Mouse (Mus musculus): ENCODE measurements at regions not wholly inside any gene's neighbourhood (a gene's known extent, or its start where the extent isn't known, plus 50 kb on each side); places are given as distances from the start of the nearest gene placed in this dataset.

DNA sequence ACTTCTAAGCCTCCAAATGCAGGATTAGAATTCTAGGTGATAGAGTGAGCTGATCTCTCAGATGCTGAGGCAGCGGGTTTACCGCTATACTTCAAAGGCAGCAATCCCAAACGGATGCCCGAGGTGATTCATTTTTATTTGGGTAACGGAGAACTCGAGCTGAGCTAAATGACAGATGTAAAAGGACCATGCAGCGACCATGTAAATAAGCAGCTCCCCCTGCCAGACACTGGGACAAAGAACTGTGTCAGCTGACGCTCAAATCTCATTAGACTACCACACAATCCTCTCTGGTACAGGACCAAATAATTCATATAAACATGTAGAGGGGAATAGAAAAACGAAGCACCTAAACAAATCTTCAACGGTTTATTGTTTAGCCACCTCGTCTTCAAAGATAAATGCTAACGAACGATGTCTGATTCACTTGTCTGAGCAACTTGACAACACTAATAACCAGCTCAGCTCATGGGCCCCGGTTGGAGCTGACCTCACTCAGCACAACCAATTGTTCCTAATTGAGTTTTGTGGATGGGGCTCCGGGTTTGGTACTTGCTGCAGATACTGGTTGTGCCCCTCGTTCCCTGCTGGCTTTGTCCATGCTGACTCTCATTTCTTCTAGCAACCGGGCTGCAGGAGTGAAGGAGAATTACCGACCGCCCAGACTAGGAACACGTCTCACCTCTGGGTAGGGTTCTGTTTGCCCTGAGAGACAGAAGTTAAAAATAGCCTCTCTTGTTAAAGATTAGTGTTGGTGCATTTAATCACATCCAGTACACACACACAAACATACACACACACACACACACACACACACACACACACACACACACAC is 92.6 kb upstream of the Btg1 start:
- TF ChIP-seq MAFK (IDR thresholded peaks at IDR 0.05; ENCODE audit: insufficient read depth, low read depth, low read length) (no peak), CHD2 (IDR thresholded peaks at IDR 0.05; ENCODE audit: low read depth, low read length) (no peak), ZNF384 (IDR thresholded peaks at IDR 0.05; ENCODE audit: low read depth, low read length) (no peak), HCFC1 (IDR thresholded peaks at IDR 0.05; ENCODE audit: borderline replicate concordance, insufficient read depth, low read length) (no peak), ZC3H11A (IDR thresholded peaks at IDR 0.05; ENCODE audit: borderline replicate concordance, low read depth, low read length) (no peak)
- DNase-seq (ENCODE audit: low read depth, low spot score), result no peak
- no peak overlapping the region for H3K4me3 ChIP-seq (ENCODE audit: insufficient read depth in 1 of 2, low read depth in 1 of 2, low read length in 2 of 2, poor library complexity in 1 of 2, severe bottlenecking in 1 of 2)
- no peak overlapping the region for H3K9ac ChIP-seq (ENCODE audit: insufficient read depth, low read depth, low read length, poor library complexity, severe bottlenecking)
- in situ Hi-C loops (cut with MboI; ENCODE audit: low sequenced_read_pairs in 2 of 2, unreplicated experiment in 2 of 2), result no loop called here
- H3K9me3 ChIP-seq (ENCODE audit: control insufficient read depth, insufficient read depth, low read depth, low read length), result no peaks in the 10 kb centered on the region
- no peaks in the 10 kb centered on the region for H3K36me3 ChIP-seq (ENCODE audit: control insufficient read depth, insufficient read depth, low read length, poor library complexity, severe bottlenecking)
- H3K4me1 ChIP-seq (ENCODE audit: control insufficient read depth in 2 of 2, insufficient read depth in 2 of 2, low read length in 2 of 2, poor library complexity in 1 of 2), result no peaks in the 10 kb centered on the region
- H3K27ac ChIP-seq (ENCODE audit: insufficient read depth, low read depth, low read length, poor library complexity, severe bottlenecking), result 0 out of 2 replicates have a peak overlapping the region, but pooled peaks have one; percentile 3

DNA sequence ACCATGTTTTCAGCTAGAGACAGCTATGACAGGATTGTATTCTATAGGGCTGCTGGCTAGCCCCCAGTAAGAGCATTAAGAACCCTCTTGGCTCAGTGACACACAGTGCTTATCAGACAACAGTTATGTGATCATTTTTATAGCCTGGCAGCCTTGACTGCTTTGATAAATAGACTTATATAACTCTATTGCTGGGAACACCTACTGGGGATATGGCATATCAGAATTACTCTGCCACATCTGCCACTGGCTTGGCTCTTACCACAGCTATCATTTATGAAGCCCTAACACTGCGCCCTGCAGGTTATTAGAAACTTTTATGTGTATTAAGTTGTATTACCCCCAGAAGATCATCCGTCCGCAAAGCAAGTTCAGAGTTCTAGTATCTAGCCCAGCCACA is 88.9 kb upstream of the Btg1 start:
- H3K4me1 ChIP-seq (ENCODE audit: control insufficient read depth in 2 of 2, insufficient read depth in 2 of 2, low read length in 2 of 2, poor library complexity in 1 of 2), result no peaks in the 10 kb centered on the region
- no peak overlapping the region for H3K27ac ChIP-seq (ENCODE audit: insufficient read depth, low read depth, low read length, poor library complexity, severe bottlenecking)
- no peak overlapping the region for H3K4me3 ChIP-seq (ENCODE audit: insufficient read depth in 1 of 2, low read depth in 1 of 2, low read length in 2 of 2, poor library complexity in 1 of 2, severe bottlenecking in 1 of 2)
- no peak for DNase-seq (ENCODE audit: low read depth, low spot score)
- TF ChIP-seq ZC3H11A (IDR thresholded peaks at IDR 0.05; ENCODE audit: borderline replicate concordance, low read depth, low read length) (no peak), ZNF384 (IDR thresholded peaks at IDR 0.05; ENCODE audit: low read depth, low read length) (no peak), HCFC1 (IDR thresholded peaks at IDR 0.05; ENCODE audit: borderline replicate concordance, insufficient read depth, low read length) (no peak), MAFK (IDR thresholded peaks at IDR 0.05; ENCODE audit: insufficient read depth, low read depth, low read length) (no peak), CHD2 (IDR thresholded peaks at IDR 0.05; ENCODE audit: low read depth, low read length) (no peak)
- no peaks in the 10 kb centered on the region for H3K9me3 ChIP-seq (ENCODE audit: control insufficient read depth, insufficient read depth, low read depth, low read length)
- H3K9ac ChIP-seq (ENCODE audit: insufficient read depth, low read depth, low read length, poor library complexity, severe bottlenecking), result no peak overlapping the region
- no peaks in the 10 kb centered on the region for H3K36me3 ChIP-seq (ENCODE audit: control insufficient read depth, insufficient read depth, low read length, poor library complexity, severe bottlenecking)
- in situ Hi-C loops (cut with MboI; ENCODE audit: low sequenced_read_pairs in 2 of 2, unreplicated experiment in 2 of 2), result no loop called here

DNA sequence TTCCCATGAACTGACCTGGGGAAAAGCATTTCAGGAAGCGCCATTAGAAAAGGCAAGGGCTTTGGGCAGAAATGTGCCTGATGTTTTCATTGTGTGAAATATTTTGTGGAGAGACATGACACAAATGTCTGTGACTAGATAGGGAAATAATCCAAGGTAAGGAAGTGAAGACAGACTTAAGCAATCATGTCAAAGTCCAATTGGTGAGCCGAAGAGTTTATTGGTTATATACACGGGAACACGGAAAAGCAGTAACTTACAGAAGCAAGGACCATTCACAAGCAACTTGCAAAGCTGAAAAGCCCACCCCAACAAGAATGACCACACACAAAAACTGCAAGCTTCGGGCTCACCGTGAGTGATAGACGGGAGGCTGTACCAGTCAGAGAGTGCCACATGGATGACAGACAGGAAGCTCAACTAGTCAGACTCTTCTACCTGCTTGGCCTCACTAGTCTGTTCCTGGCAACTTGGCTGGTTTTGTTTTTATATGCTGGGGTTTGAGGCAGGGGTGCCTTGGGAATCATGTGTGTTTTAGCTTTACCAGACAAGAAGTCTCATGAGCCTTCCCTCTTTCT is 82.2 kb upstream of the Btg1 start:
- DNase-seq (ENCODE audit: low read depth, low spot score), result no peak
- Histone ChIP-seq H3K9ac (ENCODE audit: insufficient read depth, low read depth, low read length, poor library complexity, severe bottlenecking) (no peak overlapping the region), H3K9me3 (ENCODE audit: control insufficient read depth, insufficient read depth, low read depth, low read length) (no peaks in the 10 kb centered on the region), H3K4me1 (ENCODE audit: control insufficient read depth in 2 of 2, insufficient read depth in 2 of 2, low read length in 2 of 2, poor library complexity in 1 of 2) (no peaks in the 10 kb centered on the region), H3K36me3 (ENCODE audit: control insufficient read depth, insufficient read depth, low read length, poor library complexity, severe bottlenecking) (no peaks in the 10 kb centered on the region), H3K4me3 (ENCODE audit: insufficient read depth in 1 of 2, low read depth in 1 of 2, low read length in 2 of 2, poor library complexity in 1 of 2, severe bottlenecking in 1 of 2) (no peak overlapping the region), H3K27ac (ENCODE audit: insufficient read depth, low read depth, low read length, poor library complexity, severe bottlenecking) (no peak overlapping the region)
- in situ Hi-C loops (cut with MboI; ENCODE audit: low sequenced_read_pairs in 2 of 2, unreplicated experiment in 2 of 2), result no loop called here
- TF ChIP-seq MAFK (IDR thresholded peaks at IDR 0.05; ENCODE audit: insufficient read depth, low read depth, low read length) (no peak), CHD2 (IDR thresholded peaks at IDR 0.05; ENCODE audit: low read depth, low read length) (no peak), ZNF384 (IDR thresholded peaks at IDR 0.05; ENCODE audit: low read depth, low read length) (no peak), HCFC1 (IDR thresholded peaks at IDR 0.05; ENCODE audit: borderline replicate concordance, insufficient read depth, low read length) (no peak), ZC3H11A (IDR thresholded peaks at IDR 0.05; ENCODE audit: borderline replicate concordance, low read depth, low read length) (no peak)

DNA sequence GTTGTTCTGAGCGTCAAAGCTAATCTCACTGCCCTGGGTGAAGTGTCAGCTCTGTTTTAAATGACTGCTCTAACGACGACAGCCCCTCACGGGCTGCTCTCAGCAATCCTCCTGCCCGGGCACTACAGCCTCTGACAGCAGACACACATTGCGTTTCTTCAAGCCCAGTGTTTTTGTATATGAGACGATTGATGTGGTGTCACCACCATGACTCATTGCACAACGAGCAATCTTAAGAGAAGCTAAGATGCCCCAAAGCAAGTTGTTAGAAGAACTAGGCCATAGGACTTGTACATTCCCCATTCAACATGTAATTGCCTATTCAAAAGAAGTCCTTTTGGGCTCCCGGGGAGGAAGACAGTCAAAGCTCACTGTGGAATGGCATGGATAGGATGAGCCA is 81.3 kb upstream of the Btg1 start:
- in situ Hi-C loops (cut with MboI; ENCODE audit: low sequenced_read_pairs in 2 of 2, unreplicated experiment in 2 of 2), result no loop called here
- H3K4me1 ChIP-seq (ENCODE audit: control insufficient read depth in 2 of 2, insufficient read depth in 2 of 2, low read length in 2 of 2, poor library complexity in 1 of 2), result no peaks in the 10 kb centered on the region
- no peak overlapping the region for H3K9ac ChIP-seq (ENCODE audit: insufficient read depth, low read depth, low read length, poor library complexity, severe bottlenecking)
- H3K9me3 ChIP-seq (ENCODE audit: control insufficient read depth, insufficient read depth, low read depth, low read length), result no peaks in the 10 kb centered on the region
- no peak overlapping the region for H3K4me3 ChIP-seq (ENCODE audit: insufficient read depth in 1 of 2, low read depth in 1 of 2, low read length in 2 of 2, poor library complexity in 1 of 2, severe bottlenecking in 1 of 2)
- TF ChIP-seq HCFC1 (IDR thresholded peaks at IDR 0.05; ENCODE audit: borderline replicate concordance, insufficient read depth, low read length) (no peak), MAFK (IDR thresholded peaks at IDR 0.05; ENCODE audit: insufficient read depth, low read depth, low read length) (no peak)
- no peaks in the 10 kb centered on the region for H3K36me3 ChIP-seq (ENCODE audit: control insufficient read depth, insufficient read depth, low read length, poor library complexity, severe bottlenecking)
- no peak overlapping the region for H3K27ac ChIP-seq (ENCODE audit: insufficient read depth, low read depth, low read length, poor library complexity, severe bottlenecking)
- DNase-seq (ENCODE audit: low read depth, low spot score), result no peak

Data from ES-E14 (cell line).